Mouse (Mus musculus) natural killer cell, adult 2 months (primary cell): ENCODE measurements around the gene Tacc2.

Experiments used
- DNase-seq, 2 experiments: peaks; one replicate each; pipeline ENCODE4 v3.0.0; 2022; ENCODE audit warnings: low spot score in 2 of 2

Gene Tacc2

DNA sequence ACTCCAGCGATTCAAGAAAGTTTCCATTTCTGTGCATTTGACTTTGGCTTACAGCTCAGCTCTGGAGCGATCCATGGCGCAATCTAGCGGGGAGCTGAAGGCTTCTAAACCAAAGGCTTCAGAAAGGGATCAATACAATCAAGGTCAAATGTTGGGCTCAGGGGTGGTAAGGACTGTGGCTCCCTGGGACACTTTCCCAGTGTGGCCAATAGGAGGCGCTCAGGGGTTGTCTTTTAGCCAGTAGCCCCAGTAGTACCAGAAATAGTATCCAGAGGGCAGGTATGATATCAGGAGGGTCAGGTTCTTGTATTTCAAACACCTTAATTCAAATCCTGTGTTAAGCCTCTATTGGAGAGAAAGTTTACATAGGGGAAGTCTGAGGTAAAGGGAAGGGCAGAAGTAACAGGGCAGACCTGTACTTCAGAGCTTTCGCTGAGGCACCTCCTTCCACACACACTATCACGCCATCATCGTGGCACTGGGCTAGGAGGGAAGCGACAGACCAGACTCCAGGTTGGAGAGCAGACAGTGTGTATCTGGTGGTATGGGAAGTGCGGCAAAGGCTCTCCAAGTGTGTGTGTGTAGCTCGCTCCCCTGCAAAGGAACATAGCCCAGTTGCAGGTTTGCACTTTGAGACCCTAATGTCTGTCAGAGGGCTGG is 196.1 kb downstream of the Tacc2 start:
- peak; percentile 60 to 61 for DNase-seq

DNA sequence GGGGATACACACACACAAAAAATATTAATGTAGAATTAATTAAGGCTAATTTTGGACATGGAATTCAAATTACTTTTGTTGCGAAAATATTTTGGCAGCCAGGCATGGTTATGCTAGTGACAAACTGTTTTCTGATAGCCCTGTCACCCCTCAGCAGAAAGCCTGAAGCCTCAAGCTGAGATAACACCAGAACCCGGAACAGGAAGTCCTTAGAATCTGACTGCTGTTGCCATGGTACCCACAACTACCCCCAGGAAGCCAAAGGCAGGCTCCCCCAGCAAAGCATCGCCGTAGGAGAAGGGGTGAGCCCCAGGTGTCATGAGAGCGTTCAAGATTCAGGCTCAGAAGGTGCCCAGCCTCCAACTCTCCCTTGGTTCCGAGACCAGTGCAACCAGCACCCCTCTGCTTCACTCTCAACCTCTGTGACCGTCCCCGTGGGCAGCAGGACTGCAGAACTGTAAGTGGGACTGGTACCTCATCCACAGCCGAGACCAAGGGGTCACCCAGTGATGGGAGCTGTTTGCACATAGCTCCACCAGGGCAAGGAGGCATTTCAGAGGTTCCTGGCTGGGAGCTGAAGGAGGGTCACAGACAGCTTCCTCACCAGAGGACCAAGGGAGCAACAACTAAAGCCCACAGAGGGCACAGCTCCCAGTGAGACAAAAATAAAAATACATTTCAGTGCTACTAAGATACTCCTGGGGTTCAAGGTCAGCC is 196.8 kb downstream of the Tacc2 start, which contains the start of gene Btbd16:
TSS of gene Btbd16 (plus strand) at position 156 of the 717 bp plus-strand sequence.
- DNase-seq = peak in 1 of 2 experiments; percentile 8

DNA sequence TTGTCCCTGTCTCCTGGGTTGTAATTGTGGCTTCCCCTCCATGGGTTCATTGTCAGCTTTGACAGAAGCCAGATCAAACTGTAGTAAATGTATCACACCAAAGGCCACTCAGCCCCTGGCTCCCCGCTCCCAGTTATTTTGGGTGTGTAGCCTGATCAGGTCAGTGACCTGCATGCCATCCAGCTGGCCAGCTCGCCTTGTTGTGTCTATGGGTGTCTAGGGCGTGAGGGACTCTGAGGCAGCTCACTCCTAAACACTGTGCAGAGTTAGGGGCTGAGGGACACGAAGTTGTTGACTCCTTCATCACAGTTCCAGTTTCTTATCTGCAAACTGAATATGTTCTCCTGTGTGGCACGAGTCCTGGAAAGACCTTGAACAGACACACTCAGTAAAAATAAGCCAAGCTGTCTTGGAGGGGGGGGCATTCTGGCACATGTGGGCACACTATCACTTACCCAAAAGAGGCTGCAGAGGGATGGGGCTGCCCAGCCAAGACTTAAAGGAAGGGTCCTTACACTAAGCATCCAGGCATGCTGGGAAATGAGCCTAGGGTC is 203.7 kb downstream of the Tacc2 start:
- DNase-seq = no peak

DNA sequence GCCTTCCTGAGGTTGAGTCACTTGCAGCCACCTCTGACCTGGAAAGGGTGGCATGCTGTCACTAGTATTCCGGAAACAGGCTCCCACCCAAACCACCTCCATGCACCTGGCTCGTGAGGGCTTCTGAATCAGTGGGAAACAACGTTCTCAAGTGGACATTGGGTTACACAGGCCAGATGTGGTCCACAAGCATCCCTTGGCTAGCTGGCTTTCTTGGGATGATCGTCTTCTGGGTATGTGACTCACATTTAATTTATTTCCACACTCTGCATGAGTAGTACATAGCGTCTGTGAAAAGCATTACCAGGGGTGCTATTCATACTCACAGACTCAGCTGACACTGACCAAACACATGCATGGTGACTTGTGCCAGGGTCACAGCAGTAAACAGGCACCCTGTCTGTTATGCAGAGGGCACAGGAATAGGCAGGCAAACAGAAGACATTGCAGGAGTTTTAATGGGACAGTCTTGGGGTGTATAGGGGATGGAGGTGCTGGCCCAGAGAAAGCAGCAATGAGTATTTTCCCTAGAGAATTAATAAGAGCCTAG is 205.3 kb downstream of the Tacc2 start:
- no peak for DNase-seq

DNA sequence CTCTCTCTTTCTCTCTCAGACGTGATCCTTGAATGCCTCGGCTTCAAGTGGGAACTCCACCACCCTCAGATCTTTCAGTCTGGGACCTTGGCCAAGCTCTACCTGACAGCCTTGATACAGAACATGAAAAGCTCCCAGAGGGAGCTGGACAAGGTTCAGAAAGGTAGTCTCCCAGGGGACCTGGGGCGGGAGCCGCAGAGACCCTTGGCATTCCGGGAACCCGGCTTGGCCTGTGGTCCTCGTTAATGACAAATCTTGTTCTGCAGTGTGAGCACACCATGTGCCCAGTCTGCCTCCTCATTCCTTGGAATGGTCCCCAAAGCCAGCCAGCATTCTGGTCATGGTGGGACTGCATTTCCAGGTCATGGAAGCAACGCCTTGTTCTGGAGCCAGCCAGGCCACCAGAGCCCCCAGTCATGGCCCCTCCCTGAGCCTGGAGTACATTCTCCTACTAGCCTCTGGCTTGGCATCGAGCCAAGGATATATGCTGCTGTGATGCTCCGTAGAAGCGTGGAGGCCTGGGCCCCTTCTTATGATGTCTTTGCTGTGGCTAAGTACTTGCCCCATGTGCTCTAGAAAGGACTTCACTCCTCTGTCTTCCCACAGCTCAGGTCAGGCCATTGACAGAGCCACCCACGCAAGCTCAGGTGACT is 208.8 kb downstream of the Tacc2 start:
- no peak for DNase-seq

DNA sequence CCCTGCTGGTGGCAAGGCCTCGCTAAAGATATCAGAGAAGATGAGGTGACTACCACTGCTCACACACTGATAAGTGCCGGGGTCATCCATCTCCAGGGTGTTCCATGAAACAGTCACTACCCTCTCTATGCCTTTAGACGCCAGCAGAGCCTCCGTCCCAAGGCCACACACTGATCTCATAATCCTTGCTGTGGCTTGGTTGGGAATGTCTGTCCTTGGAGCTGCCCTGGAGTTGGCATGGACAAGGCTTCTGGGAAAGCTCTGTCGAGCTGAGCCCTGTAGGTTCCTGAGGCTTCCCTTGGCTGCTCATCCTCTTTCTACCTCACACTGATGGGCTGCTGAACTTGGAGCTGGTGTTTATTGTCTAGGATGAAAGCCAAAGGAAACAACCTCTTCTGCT is 209.5 kb downstream of the Tacc2 start:
- DNase-seq = no peak

DNA sequence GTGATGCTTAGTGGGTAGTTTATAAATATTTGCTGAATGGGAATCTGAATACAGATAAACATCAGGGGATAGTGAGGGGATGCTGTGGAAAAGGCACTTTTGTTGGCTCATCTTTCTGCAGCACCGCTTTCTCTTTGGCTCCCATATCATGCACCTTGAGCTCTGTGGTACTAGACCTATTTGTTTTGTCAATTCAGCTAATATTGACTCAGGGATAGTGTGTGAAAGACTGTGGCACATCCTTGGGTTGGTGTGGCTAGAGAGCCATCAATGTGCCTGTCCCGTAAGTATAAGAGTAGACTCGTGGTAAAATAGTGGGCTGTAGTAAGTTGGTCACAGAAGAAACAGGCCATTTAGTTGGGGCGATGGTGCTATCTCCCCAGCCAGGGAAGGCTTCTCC is 210.3 kb downstream of the Tacc2 start:
- no peak for DNase-seq

DNA sequence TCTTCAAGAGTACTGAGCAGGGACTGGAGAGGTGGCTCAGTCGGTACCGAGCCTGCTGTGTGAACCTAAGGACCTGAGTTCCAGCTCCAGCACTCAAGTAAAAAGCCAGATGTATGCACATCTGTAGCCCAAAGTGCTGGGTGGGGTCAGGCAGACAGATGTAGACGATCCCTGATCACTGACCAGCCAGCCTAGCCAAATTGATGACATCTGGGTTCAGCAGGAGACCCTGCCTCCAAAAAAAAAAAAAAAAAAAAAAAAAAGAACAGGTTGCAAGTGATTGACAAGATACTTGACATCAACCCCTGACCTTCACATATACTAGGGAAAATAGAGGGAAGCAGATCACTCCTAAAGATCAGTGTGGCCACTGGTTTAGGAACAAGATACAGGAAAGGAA is 211.7 kb downstream of the Tacc2 start:
- DNase-seq = no peak

DNA sequence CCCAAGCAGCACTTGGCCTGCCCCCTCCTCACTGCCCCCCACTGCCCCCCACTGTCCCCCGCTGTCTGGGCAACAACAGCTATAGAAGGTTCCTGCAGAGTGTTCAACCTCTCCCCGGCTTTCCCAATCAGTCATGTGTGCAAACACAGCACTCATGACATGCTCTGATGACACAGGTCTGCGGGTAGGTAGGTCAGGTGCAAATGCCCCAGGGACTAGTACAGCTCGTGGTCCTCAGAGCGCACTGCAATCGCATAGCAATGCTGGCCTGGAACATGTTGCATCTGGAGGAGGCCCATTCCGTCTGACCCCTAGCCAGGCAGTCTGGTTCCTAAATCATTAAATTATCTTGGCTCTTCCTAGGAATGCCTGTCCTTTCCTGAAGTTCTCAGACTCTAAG is 212.2 kb downstream of the Tacc2 start:
- no peak for DNase-seq

DNA sequence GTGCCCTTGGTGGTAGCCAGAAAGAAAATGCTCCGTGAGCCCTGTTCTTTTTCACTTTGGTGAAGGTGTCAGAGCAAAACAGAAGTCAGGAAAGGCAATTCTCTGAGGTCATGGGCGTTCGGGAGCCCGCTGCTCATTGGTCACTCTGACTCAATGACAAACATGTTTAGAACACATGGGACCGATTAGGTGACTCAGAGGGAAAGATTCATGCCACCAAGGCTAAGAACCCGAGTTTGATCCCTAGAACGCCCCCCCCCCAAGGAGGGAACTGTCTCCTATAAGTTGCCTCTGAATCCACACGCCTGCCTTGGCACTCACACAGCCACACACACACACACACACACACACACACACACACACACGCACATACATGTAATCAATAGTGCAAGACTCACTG is 216.4 kb downstream of the Tacc2 start:
- no peak for DNase-seq

DNA sequence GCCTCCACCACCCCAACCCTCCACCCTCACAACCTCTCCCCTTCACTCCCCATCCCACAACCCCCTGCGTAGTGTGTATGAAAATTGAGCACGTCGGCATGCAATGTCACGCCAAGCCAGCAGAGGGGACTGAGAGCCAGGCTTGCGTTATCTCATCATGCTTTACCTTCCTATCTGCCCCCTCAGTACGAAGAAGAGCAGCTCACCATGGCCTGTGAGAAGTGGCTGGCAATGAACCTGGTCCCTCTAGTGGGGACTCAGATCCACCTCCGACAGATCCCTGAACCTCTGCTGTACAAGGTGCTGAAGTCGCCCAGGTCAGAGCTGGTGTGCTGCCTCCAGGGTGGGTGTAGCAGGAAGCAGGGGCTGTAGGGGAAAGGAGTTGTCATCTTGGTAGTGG is 219.5 kb downstream of the Tacc2 start:
- DNase-seq = peak; percentile 21 to 27

DNA sequence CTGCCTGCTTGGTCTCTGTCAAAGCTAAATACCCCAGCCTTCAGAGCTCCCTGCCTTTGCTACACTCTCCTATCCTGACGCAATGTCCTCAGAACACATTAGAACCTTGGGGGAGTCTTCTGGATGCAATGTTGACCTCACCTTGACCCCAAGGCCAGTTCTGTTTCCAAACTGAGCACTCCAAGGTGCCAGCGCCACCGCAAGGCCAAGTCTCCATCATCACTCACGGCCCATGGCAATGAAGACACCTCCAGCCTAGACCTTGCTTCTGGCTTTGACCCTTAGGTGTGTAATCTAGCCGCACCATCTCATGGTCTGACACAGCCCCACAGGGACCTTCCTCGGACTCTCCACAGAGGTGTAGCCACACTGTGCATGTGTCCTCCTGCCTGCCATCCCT is 220.3 kb downstream of the Tacc2 start:
- DNase-seq = no peak

DNA sequence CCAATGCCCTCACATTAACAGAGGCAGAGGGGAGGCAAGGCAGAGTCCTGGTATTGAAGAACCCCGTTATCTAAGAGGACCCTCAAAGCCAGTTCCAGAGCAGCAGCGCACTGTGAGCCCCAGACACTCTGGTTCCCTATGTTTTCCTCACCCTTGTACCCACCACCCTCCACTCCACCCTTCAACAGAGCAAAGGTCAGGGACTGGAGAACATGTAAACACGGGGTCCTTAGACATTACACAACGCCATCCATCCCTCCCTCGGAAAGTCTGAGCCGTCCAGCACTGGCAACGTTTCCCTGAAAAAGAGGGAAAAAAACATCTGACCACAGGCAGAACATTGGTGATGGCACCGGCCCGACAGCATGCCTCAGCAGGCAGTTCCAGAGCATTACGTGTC is 222.2 kb downstream of the Tacc2 start:
- DNase-seq = no peak

DNA sequence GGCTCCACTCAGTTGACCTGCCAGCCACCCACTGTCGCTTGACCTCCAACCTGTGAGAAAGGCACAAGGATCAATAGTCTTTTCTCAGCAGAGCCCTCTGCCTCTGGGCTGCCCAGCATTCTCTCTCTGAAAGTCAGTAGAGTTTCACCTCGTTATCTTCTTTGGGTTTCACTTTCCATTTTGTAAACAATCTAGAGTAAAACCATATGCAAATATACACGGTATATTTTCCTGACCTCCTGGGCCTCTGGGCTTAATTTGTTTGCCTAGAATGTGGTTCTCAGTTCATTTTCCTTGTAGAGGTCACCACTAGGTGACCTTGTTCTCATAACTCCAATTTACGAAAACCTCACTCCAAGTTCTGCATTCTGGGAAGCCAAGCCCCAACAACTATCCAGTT is 223.4 kb downstream of the Tacc2 start:
- peak in 1 of 2 experiments; percentile 7 for DNase-seq

DNA sequence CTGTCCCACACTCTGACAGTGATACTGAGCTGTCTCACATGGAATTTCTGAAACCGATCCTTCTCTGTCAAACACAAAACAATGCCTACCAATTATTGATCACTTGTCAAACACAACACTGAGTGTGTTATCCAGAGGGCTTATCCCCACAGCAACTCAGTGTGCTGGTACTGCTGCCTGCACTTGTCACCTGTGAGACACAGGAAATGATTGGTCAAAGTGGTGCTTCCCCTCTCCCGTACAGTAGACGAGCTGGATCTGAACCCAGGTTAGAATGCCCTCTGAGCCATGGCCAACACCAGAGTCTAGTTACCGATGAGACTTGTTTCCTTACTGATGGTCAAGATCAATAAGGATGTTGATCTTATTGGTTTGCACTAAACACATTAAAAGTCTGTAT is 224.6 kb downstream of the Tacc2 start:
- no peak for DNase-seq

DNA sequence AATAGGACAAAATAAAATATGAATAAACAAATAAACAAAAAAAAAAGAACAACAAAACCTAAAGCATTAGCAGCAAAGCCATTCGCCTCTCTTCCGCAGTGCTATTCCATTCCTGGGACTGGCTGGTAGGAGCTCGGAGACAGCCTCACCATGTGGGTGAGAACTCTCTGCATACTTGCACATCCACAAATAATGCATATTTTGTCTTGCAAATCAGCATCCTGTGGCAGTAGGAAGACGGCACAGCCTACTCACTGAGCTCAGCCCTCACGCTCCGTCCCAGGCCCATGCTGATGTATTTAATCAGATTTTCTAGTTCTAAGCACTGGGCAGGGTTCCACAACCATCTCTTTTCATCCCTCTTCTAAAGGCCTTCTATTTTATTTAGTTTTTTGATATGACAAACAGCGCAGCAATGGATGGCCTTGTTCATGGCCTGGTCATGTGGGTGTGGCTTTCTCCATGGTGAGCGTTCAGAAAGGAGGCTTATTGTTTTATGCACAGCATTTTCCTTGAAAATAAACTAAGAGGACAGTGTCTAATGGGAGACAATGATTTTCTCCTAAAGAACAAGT is 226.1 kb downstream of the Tacc2 start:
- no peak for DNase-seq

DNA sequence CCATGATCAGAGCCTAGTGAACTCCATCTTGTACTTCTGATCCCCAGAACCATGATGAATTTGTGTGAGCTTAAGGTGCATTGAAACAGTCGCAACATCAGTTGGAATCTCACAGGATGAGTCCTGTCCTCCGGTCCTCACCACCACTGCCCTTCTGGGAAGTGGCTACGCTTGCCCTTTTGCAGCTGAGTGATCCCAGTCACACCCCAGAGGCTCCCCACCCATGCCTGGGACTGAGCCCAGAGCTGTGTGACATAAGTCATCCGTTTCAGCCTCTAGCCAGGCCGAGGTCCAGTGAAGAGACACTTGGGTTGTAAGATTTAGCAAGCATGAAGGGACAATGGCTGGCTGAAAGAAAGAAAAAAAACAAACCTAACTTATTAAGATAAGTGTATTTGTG is 227.8 kb downstream of the Tacc2 start:
- no peak for DNase-seq

DNA sequence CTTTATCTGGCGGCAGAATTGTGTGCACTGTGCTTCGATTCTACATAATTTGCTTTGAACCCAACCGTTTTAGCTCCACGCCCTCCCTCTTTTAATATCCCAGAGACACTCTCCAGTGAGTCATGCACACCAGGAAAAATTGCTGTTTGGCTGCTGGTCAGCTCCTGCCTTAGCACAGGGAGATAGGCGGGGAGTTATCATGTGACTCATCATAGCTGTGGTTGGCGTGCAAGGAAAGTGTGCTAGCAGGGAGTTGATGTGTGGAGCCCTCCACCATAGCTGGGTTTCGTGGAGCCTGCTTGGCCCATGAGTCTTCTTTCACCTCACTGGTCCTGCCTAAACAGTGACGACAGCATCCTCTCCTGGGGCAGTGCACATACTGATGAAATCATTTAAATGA is 230.5 kb downstream of the Tacc2 start:
- DNase-seq = no peak

DNA sequence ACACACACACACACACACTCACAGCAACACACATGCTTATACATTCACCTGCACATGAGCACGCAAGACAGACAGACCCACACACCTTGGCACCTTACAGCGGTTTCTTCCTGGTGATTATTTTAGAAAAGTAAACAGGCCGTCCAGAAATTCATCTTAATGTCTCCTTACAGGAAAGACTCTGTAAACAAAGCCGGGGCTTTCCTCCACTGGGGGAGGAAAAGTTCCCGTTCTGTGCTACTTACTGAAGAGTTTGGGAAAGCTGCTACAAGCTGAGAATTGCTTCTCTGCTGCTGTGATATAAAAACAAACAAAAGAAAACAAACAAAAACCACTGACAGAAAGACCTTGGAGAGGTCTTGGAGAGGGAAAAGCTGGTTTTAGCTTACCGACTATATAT is 231.5 kb downstream of the Tacc2 start:
- no peak for DNase-seq

DNA sequence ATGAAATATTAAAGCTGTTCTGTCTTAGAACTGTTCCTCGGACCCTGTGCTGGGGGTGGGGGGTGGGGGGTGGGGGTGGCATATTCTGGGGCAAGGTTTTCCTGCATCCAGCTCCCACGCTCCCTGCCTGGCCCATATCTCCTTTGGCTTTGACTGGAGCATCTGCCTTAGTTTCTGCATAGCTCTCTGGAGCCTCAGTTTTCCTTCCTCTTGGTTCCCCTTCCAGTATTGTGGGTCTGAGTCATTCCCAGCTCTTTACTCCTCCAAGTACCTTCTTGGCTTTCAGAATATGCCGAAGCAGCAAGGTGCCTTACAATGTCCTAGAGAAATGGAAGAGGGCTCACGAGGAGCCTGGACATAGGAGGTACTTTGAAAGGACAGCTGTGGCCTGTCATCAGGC is 233.0 kb downstream of the Tacc2 start:
- no peak for DNase-seq

DNA sequence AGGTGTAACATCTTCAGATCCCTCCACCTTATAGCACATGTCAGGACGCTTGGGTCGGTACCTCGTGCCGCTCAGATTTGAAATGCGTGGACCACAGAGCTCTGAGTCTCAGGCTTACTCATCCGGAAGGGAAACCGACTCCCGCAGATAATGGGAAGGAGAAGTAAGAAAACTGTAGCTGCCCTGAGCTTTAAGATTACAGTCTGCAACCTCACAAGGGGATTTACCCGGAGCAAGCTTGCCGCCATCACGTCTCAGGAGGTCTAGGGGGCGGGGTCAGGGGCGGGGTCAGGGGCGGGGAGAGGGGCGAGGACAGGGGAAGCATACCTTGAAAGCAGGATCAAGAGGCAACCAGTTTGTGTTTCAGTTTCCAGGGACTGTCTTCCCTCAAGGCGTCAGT is 235.2 kb downstream of the Tacc2 start:
- DNase-seq = no peak
